Mouse (Mus musculus): ENCODE measurements around the gene Adcy1. TPM values are rescaled to one million over a fixed set of nuclear protein-coding genes. Genes with fewer than 3 reads are reported as not detected.

Adcy1 gene
- polyA plus RNA-seq, 2 experiments: 1.8 to 3.1 TPM

DNA sequence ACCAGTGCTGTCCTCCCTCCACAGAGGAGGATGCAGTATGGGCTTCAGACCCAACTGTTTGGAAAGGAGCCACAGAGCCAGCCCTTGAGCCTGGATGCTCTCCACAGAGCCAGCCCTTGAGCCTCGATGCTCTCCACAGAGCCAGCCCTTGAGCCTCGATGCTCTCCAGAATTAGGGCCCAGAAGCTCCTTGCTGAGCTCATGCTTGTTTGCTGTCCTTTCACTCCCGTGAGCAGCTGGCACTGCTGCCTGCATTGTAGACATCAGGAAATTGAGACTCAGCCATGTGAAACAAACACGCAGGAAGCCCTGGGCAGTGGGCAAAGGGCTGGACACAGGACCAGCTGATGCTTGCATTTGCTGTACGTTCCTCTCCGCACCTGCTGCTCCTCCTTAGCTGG, 38.4 kb downstream of the Adcy1 start:
- Histone ChIP-seq H3K9ac (ENCODE audit: low read depth, low read length, severe bottlenecking) (no peak overlapping the region), H3K9me3 (ENCODE audit: control insufficient read depth, low read length) (no peaks in the 10 kb centered on the region), H3K4me3 (replicated peaks; ENCODE audit: low read length) (no peak overlapping the region), H3K27ac (replicated peaks; ENCODE audit: low read depth, low read length) (no peak overlapping the region), H3K4me2 (replicated peaks; ENCODE audit: low read depth, low read length, severe bottlenecking) (no peak overlapping the region), H3K4me1 (ENCODE audit: control insufficient read depth, insufficient read depth, low read length) (no peaks in the 10 kb centered on the region), H3K27me3 (ENCODE audit: control insufficient read depth, insufficient read depth, low read length) (no peaks in the 10 kb centered on the region), H3K36me3 (ENCODE audit: control insufficient read depth, insufficient read depth, low read length) (no peaks in the 10 kb centered on the region)
- TF ChIP-seq POLR2A (IDR thresholded peaks at IDR 0.05; ENCODE audit: borderline replicate concordance, extremely low read depth, insufficient read depth, insufficient read length): no peak
- ATAC-seq (ENCODE audit: low FRiP score, low read depth) (no peak), DNase-seq (ENCODE audit: low spot score) (no peak)
- 89% methylated on average over 6 of the region's 6 CpGs for WGBS

DNA sequence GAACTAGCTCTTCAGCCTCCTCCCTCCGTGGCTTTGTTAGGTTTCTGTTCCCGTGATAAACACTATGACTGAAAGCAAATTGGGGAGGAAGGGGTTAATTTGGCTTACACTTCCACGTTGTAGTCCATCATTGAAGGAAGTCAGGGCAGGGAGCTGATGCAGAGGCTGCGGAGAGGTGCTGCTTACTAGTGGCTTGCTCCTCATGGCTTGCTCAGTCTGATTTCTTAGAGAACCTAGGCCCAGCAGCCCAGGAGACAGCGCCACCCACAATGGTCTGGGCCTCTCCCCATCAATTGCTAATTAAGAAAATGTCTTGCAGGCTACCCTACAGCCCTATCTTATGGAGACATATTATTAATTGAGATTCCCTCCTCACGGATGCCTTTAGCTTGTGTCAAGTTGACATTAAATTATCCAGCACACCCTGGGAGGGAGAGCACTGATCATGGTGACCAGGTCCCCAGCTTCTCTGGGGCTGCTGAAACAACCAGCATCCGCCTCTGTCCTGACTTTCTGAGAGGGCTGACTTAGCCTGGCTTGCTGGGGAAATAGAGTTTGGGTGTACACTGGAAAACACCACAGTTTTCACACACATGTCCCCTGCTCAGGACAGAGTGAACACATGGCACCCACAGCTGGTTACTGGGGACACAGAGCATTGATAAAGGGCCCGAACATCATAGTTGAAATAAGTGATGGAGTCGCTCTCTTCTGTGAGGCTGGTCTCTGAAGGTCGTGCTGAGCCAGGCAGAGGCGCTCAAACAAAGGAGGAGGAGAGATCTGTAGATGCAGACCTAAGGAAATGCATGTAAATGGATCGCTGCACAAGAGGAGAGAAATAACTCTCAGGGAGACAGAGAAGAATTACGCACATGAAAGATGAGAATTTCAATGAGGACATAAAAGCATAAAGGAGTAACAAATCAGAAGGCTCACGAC, 39.2 kb downstream of the Adcy1 start:
- no peak for TF ChIP-seq POLR2A (IDR thresholded peaks at IDR 0.05; ENCODE audit: borderline replicate concordance, extremely low read depth, insufficient read depth, insufficient read length)
- Histone ChIP-seq H3K4me2 (replicated peaks; ENCODE audit: low read depth, low read length, severe bottlenecking) (no peak overlapping the region), H3K4me3 (replicated peaks; ENCODE audit: low read length) (no peak overlapping the region), H3K27ac (replicated peaks; ENCODE audit: low read depth, low read length) (no peak overlapping the region), H3K4me1 (ENCODE audit: control insufficient read depth, insufficient read depth, low read length) (no peaks in the 10 kb centered on the region), H3K9ac (ENCODE audit: low read depth, low read length, severe bottlenecking) (no peak overlapping the region), H3K36me3 (ENCODE audit: control insufficient read depth, insufficient read depth, low read length) (no peaks in the 10 kb centered on the region), H3K27me3 (ENCODE audit: control insufficient read depth, insufficient read depth, low read length) (no peaks in the 10 kb centered on the region), H3K9me3 (ENCODE audit: control insufficient read depth, low read length) (no peaks in the 10 kb centered on the region)
- 70% methylated on average over 14 of the region's 14 CpGs for WGBS
- ATAC-seq (ENCODE audit: low FRiP score, low read depth) (no peak), DNase-seq (ENCODE audit: low spot score) (no peak)

DNA sequence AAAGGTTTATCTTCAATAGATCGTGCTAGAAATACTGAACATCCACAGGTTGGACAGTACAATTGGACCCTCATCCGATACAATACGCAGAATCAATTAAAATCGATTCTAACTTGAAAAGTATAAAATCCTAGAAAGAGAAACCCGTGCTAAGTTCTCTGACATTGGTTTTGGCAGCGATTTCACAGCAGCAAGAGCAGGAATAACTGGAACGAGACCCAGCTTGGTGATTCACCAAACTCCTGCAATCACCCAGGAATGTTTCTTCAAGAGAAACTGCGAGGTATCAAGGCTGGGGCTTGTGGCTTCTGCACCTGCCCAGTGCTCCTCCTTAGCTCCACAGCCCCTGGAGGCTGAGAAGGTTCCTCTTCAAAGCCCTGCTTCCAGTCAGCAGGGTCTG, 42.0 kb downstream of the Adcy1 start:
- Histone ChIP-seq H3K4me3 (replicated peaks; ENCODE audit: low read length) (no peak overlapping the region), H3K36me3 (ENCODE audit: control insufficient read depth, insufficient read depth, low read length) (no peaks in the 10 kb centered on the region), H3K9ac (ENCODE audit: low read depth, low read length, severe bottlenecking) (no peak overlapping the region), H3K27ac (replicated peaks; ENCODE audit: low read depth, low read length) (no peak overlapping the region), H3K4me1 (ENCODE audit: control insufficient read depth, insufficient read depth, low read length) (no peaks in the 10 kb centered on the region), H3K9me3 (ENCODE audit: control insufficient read depth, low read length) (no peaks in the 10 kb centered on the region), H3K27me3 (ENCODE audit: control insufficient read depth, insufficient read depth, low read length) (no peaks in the 10 kb centered on the region), H3K4me2 (replicated peaks; ENCODE audit: low read depth, low read length, severe bottlenecking) (no peak overlapping the region)
- ATAC-seq (ENCODE audit: low FRiP score, low read depth) (no peak), DNase-seq (ENCODE audit: low spot score) (peak; percentile 4)
- TF ChIP-seq POLR2A (IDR thresholded peaks at IDR 0.05; ENCODE audit: borderline replicate concordance, extremely low read depth, insufficient read depth, insufficient read length): no peak
- WGBS: 90% methylated on average over 8 of the region's 8 CpGs

DNA sequence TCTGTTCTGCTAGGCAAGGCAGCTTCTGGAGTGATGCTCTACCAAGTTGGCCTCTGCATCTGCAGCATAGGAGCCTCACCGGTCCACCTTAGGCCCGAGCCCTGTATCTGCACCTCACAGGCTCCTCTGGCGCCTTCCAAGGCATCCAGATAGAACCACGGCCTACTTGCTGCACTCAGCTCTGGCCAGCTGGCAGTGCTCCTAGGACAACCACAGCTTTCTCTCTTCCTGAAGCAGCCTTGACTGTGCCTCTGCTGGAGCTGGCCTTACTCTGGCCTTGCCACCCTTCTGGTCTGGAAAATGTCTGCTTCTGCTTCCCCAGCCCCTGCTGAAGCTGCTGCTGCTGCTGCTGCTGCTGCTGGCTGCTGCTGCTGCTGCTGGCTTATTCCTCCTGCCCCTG, 45.8 kb downstream of the Adcy1 start:
- no peaks in the 10 kb centered on the region for H3K27me3 ChIP-seq (ENCODE audit: control insufficient read depth, insufficient read depth, low read length)
- 85% methylated on average over 4 of the region's 4 CpGs for WGBS
- no peak for TF ChIP-seq POLR2A (IDR thresholded peaks at IDR 0.05; ENCODE audit: borderline replicate concordance, extremely low read depth, insufficient read depth, insufficient read length)
- H3K4me2 ChIP-seq (replicated peaks; ENCODE audit: low read depth, low read length, severe bottlenecking): no peak overlapping the region
- H3K4me1 ChIP-seq (ENCODE audit: control insufficient read depth, insufficient read depth, low read length): no peaks in the 10 kb centered on the region
- no peaks in the 10 kb centered on the region for H3K36me3 ChIP-seq (ENCODE audit: control insufficient read depth, insufficient read depth, low read length)
- no peak overlapping the region for H3K9ac ChIP-seq (ENCODE audit: low read depth, low read length, severe bottlenecking)
- H3K9me3 ChIP-seq (ENCODE audit: control insufficient read depth, low read length): no peaks in the 10 kb centered on the region
- no peak overlapping the region for H3K27ac ChIP-seq (replicated peaks; ENCODE audit: low read depth, low read length)
- ATAC-seq (ENCODE audit: low FRiP score, low read depth) (no peak), DNase-seq (ENCODE audit: low spot score) (no peak)
- no peak overlapping the region for H3K4me3 ChIP-seq (replicated peaks; ENCODE audit: low read length)

DNA sequence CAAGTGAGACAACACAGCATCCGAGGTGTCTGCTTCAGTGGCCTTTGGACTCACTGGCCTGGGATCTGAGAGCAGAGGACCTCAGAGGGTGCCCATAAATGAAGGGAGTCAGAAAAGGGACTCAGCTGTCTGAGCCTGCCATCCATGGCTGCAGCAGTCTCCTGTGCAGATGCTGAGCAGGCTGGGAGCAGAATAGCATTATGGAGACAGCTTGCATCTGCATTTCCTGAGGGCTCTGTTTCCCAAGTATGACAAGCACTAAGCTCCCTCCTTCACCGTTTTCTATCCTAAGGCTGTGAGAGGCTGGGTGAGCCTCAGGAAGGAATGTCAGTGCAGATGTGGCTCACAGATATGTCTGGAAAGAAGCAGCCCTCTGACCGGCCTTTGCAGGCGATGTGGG, 49.8 kb downstream of the Adcy1 start:
- H3K27ac ChIP-seq (replicated peaks; ENCODE audit: low read depth, low read length): no peak overlapping the region
- H3K4me2 ChIP-seq (replicated peaks; ENCODE audit: low read depth, low read length, severe bottlenecking): no peak overlapping the region
- 70% methylated on average over 4 of the region's 4 CpGs for WGBS
- H3K27me3 ChIP-seq (ENCODE audit: control insufficient read depth, insufficient read depth, low read length): no peaks in the 10 kb centered on the region
- no peaks in the 10 kb centered on the region for H3K36me3 ChIP-seq (ENCODE audit: control insufficient read depth, insufficient read depth, low read length)
- no peak for ATAC-seq (ENCODE audit: low FRiP score, low read depth)
- no peak for TF ChIP-seq POLR2A (IDR thresholded peaks at IDR 0.05; ENCODE audit: borderline replicate concordance, extremely low read depth, insufficient read depth, insufficient read length)
- H3K9me3 ChIP-seq (ENCODE audit: control insufficient read depth, low read length): no peaks in the 10 kb centered on the region
- DNase-seq (ENCODE audit: low spot score): no peak
- H3K4me1 ChIP-seq (ENCODE audit: control insufficient read depth, insufficient read depth, low read length): no peaks in the 10 kb centered on the region
- no peak overlapping the region for H3K4me3 ChIP-seq (replicated peaks; ENCODE audit: low read length)
- no peak overlapping the region for H3K9ac ChIP-seq (ENCODE audit: low read depth, low read length, severe bottlenecking)
